Mouse (Mus musculus) heart, postnatal 14 days (tissue): ENCODE measurements around the gene Tnrc6c. TPM values are rescaled to one million over a fixed set of nuclear protein-coding genes. Genes with fewer than 3 reads are reported as not detected.

Source experiments
- DNase-seq, 2 experiments: peaks; one replicate each; pipeline ENCODE4 v3.0.0; 2021 to 2022
- intact Hi-C: fragments of 180-260 bp; cut with DNase I; formaldehyde crosslinking; loops from one replicate; pipeline ENCODE4 v1.15.1; 2025
- total RNA-seq, 2 experiments: library from RNA; stranded (reverse); gene quantifications; 2 replicates each; pipeline ENCODE4 v1.2.3; 2021

Tnrc6c gene
- total RNA-seq, 2 experiments from 2014 or later = 36.2 to 36.5 TPM

- intact Hi-C loops = no loop called here
- no peak for DNase-seq
These were observed 12.5 kb downstream of the Tnrc6c start for GRCm38 (mm10) chr11:117666563-117666962.

- no peak for DNase-seq
- intact Hi-C loops = no loop called here
These were observed 13.1 kb downstream of the Tnrc6c start for GRCm38 (mm10) chr11:117667152-117667551.

DNA sequence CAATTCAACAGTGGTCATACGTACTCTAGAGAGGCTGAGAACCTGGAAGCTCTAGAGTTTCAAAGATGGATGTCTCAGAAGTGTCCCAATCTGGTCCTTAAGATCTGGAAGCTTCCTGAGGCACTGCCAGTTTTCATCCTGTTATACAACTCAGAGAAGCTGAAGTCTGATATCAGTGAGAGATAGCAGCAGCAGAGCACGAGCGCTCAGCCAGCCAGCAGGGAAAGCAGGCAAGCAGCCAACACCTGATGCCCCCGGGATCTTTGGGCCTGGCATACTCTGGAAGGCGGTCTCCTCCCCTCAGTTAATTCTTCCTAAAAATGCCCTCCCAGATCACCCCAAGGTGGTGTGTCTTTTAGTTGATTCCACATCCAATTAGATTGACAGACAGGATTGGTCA, 13.7 kb downstream of the Tnrc6c start:
- DNase-seq = no peak
- intact Hi-C loops = no loop called here

- intact Hi-C loops = no loop called here
- no peak for DNase-seq
These were observed 17.5 kb downstream of the Tnrc6c start for GRCm38 (mm10) chr11:117671626-117672025.

- intact Hi-C loops = no loop called here
- no peak for DNase-seq
These were observed 20.4 kb downstream of the Tnrc6c start for GRCm38 (mm10) chr11:117674531-117674930.

GRCm38 (mm10) chr11:117676649-117677048, 22.6 kb downstream of the Tnrc6c start:
- intact Hi-C loops = no loop called here
- no peak for DNase-seq

DNA sequence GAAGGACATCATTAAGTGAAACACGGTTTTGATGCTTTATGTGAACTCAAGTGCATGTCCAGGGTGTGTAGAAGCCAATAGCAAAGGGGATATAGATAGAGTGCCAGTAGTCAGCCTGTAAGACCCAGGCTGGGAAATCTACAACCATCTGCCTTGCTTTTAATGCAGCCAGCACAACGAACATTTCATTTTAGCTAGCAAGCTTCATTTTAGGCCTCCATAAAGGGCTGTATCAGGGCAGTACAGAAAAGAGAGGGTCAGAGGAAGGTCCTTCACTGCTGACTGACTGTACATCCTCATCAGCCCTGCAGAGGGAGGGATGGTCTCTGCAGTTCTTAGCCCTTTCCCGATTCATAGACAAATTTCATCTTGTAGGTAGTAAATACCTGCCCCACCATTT, 23.0 kb downstream of the Tnrc6c start:
- intact Hi-C loops = no loop called here
- no peak for DNase-seq

- intact Hi-C loops = no loop called here
- no peak for DNase-seq
These were observed 23.5 kb downstream of the Tnrc6c start for GRCm38 (mm10) chr11:117677594-117677993.

DNA sequence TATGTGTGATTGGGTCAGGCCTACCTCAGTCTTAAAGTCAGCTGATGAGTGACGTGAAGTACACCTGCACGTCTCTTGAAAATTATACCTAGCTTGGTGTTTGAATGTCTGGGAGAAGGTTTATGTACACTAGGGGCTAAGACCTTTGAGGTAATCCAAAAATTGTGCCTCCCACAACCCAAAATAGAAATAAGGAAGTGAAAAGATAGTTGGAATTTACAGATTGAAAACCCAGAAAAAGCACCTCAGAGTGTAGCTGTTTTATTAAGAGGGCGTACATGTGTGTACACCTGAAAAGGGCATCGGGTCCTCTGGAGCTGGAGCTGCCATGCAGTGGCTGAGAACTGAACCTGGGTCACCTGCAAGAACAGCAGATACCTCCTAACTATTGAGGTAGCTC, 24.1 kb downstream of the Tnrc6c start:
- intact Hi-C loops = no loop called here
- DNase-seq = no peak

GRCm38 (mm10) chr11:117678740-117679139, 24.7 kb downstream of the Tnrc6c start:
- intact Hi-C loops = no loop called here

DNA sequence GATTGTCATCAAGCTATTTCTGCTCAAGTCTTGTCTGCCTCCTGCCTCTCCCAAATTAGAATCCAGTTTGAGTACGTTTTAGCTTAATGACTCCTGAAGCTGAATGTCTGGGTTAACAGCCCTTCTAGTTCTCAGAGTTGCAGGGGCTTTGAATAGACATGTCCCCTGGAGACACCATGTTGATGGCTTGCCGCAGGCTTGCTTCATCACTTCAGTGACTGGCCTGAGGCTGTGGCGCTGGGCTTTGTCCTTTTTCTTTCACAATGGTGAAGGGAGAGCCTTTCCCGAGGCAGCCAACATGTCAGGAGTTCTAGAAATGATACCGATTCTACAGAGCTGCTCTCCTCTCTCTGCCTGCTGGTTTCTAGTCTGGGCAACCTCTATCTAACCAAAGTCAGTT, 30.6 kb downstream of the Tnrc6c start:
- intact Hi-C loops = no loop called here
- no peak for DNase-seq

More at GRCm38 (mm10) chr11:117678740-117679139, 24.7 kb downstream of the Tnrc6c start:
- no peak for DNase-seq

- DNase-seq = peak in 1 of 2 experiments; percentile 27
- intact Hi-C loops = no loop called here
These were observed 31.4 kb downstream of the Tnrc6c start for GRCm38 (mm10) chr11:117685461-117685860.

- DNase-seq = no peak
- intact Hi-C loops = no loop called here
These were observed 31.9 kb downstream of the Tnrc6c start for GRCm38 (mm10) chr11:117686021-117686420.

GRCm38 (mm10) chr11:117688603-117689002, 34.5 kb downstream of the Tnrc6c start:
- no peak for DNase-seq
- intact Hi-C loops = no loop called here

DNA sequence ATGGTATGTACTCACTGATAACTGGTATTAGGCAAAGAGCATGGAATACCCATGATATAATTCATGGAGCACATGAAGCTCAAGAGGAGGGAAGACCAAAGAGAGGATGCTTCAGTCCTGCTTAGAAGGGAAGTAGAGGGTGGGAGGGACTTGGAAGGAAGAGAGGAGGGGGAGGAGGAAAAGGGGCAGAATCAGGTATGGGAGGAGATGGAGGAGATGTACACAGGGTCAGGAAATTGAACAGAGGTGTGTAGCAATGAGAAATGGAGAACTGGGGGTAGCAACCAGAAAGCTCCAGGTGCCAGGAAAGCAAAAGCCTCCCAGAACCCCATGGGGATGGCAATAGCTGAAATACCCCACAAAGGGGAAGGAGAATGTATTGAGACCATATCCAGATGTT, 37.2 kb downstream of the Tnrc6c start:
- no peak for DNase-seq
- intact Hi-C loops = no loop called here

- no peak for DNase-seq
- intact Hi-C loops = no loop called here
These were observed 40.0 kb downstream of the Tnrc6c start for GRCm38 (mm10) chr11:117694050-117694449.

- intact Hi-C loops = no loop called here
These were observed 42.5 kb downstream of the Tnrc6c start for GRCm38 (mm10) chr11:117696585-117696984.

DNA sequence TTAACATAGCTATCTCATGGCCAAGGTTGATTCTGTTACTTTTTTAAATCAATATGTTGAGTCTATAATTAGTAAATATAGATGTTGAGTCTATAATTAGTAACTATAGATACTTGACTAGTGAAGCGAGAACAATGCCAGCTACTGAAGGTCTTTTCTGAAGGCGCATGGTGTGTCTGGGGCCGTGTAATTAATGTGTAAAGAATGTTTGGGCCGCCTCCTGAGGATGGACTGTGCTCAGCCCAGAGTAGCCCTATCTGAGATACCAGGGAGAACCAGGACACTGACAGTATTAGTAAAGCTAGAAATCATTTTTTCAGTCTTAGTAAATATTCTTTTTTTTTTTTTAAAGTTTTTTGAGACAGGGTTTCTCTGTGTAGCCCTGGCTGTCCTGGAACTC, 46.8 kb downstream of the Tnrc6c start:
- intact Hi-C loops = no loop called here
- no peak for DNase-seq

More at GRCm38 (mm10) chr11:117696585-117696984, 42.5 kb downstream of the Tnrc6c start:
- no peak for DNase-seq

GRCm38 (mm10) chr11:117706267-117706666, 52.2 kb downstream of the Tnrc6c start:
- intact Hi-C loops = no loop called here
- DNase-seq = no peak

GRCm38 (mm10) chr11:117707238-117707637, 53.1 kb downstream of the Tnrc6c start:
- no peak for DNase-seq
- intact Hi-C loops = no loop called here

- intact Hi-C loops = loop anchor here (1.0 kb wide), 1 partner anchor 115 kb away; no protein-coding TSS in a partner anchor
- DNase-seq = peak; percentile 66 to 75
These were observed 55.2 kb downstream of the Tnrc6c start for GRCm38 (mm10) chr11:117709308-117709707.

- DNase-seq = peak; percentile 35 to 42
- intact Hi-C loops = loop anchor here (2.0 kb wide), 1 partner anchor 76 kb away; no protein-coding TSS in a partner anchor
These were observed 56.8 kb downstream of the Tnrc6c start for GRCm38 (mm10) chr11:117710815-117711294.

- no peak for DNase-seq
- intact Hi-C loops = no loop called here
These were observed 58.0 kb downstream of the Tnrc6c start for GRCm38 (mm10) chr11:117712065-117712464.
